Mouse (Mus musculus): ENCODE data around the gene Prox2.

The Prox2 gene

GRCm38 (mm10) chr12:85134043-85134794, 23.7 kb upstream of the Prox2 start:
- DNase-seq (ENCODE audit: extremely low read depth, low read depth, low spot score), result no peak

DNA sequence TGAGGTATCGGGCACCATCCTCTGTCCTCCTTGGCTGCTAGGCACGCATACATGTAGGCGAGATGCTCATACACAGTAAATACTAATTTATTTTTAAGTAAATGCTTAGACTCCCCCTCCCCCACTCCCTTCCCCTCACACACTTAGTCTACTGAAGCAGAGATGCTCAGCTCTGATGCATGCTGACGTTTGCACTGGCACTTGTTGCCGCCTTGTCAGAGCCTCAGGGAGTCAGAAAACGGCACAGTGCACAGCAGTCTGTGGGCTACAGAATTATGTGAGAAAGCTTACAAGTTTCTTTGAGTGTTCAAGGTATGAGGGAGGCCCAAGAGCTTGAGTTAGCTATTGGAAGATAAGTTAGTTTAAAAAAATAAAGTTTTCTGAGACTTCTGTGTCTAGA, 20.8 kb upstream of the Prox2 start:
- no peak for DNase-seq (ENCODE audit: extremely low read depth, low read depth, low spot score)

DNA sequence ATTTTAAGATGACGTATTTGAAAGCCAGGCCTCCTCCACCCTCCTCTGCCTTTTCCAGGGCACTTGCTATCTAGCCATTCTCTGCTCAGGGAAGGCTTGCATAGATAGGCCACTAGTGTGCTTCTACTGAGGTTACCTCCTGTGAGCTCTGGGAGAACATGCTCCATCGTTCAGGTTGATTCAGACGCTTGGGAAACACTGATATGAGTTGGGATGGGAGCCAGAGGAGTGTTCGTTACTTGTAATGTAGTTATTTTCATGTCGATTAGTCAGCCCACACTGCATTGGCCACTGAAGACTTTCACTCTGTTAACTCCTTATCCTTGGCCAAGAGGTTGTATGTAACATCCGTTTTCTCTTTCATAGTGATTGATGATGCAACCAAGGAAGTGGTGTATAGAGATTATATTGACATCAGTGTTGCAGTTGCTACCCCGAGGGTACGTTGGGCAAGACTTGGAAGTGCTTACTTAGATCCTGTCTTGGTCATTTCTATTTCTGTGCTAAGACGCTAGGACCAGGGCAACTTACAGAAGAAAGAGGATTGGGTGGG, 18.9 kb upstream of the Prox2 start:
- peak; percentile 91 for DNase-seq (ENCODE audit: extremely low read depth, low read depth, low spot score)

DNA sequence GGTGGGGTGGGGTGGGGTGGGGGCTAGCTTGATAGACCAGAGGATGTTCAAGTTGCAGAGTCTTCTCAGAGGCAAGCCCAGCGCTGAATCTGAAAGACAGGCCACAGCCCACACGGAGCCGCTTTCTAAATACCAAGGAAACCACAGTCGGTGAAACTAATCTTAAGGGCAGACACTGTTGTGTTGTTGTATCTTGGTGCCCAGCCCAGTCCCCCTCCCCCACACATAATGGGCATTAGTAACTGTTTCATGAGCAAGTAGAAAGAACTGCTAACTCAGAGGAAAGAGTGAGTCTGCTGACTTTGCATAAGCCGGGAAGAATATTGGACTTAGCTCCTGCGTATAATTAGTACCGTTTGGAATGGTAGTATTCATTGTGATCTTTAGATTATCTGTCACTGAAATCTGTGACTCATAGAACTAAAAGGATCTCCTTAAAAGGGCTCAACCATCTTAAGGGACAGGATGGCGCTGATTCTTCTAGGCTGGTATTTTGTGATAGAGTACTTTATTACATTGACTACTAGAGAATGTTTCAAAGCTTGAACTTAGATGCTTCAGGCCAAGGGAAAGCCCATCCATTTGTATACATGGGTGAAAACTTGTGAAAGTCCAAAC, 16.5 kb upstream of the Prox2 start:
- no peak for DNase-seq (ENCODE audit: extremely low read depth, low read depth, low spot score)

DNA sequence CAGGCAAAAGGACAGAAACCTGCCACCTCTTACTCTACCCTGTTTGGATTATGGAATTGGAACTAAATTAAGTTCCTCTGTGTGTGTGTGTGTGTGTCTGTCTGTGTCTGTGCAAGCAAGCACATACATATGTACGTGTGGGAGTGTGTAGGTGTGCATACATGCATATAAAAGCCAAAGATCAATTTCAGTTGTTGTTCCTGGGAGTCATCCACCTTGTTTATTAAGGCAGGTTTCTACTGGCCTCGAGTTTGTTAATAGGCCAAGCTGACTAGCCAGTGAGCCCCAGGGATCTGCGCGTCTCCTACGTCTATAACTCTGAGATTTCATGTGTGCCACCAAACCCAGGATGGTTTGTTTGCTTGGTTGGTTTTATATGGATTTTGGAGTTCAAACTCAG, 14.2 kb upstream of the Prox2 start:
- peak; percentile 70 for DNase-seq (ENCODE audit: extremely low read depth, low read depth, low spot score)

- DNase-seq (ENCODE audit: extremely low read depth, low read depth, low spot score), result no peak
These were observed 13.1 kb upstream of the Prox2 start for GRCm38 (mm10) chr12:85123645-85124044.

DNA sequence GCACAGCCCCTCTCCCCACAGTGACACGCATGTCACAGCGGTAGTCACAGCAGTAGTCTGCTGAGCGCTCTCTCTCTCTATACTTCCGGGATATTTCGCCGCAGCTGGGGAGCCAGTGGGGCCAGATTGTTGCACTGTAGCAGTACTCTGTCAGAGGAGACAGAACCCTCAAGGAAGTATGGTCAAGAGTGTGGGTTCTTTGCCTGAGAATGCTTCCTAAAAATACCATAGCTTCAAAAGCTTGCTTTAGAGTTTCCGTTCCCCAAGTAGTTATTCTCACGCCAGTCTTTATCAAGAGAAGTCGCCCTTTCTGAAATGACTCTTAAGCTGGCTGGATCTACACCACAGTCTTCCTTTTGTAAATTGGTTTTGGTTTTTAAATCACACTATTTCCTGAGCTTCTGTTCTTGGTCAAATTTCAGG, 12.6 kb upstream of the Prox2 start:
- DNase-seq (ENCODE audit: extremely low read depth, low read depth, low spot score), result no peak

DNA sequence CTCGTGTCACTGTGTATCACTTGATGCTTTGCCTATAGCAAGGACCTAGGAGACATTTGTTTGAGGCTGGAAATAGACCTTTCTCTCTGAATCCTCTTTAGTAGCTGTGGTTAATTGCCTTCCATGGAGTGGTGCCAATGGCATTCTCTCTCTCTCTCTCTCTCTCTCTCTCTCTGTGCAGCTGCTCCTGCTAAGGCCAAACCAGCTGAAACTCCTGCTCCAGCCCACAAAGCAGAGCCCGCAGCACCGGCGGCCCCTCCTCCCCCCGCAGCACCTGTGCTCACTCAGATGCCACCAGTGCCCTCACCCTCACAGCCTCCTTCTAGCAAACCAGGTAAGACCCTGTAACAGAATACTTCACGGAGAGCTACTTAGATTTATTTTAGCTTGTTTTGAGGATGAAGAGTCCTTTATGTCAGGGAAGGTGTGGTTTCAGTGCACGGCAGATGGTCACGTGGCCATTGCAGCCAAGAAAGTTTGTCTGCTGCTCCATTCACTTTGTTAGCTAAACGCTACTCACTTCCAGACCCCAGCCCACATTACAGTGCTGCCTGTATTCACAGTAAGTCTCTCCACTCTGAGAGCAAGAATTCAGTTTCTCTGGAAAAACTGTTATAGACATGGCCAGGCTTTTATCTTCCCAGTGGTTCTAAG, 11.4 kb upstream of the Prox2 start:
- DNase-seq (ENCODE audit: extremely low read depth, low read depth, low spot score), result no peak

DNA sequence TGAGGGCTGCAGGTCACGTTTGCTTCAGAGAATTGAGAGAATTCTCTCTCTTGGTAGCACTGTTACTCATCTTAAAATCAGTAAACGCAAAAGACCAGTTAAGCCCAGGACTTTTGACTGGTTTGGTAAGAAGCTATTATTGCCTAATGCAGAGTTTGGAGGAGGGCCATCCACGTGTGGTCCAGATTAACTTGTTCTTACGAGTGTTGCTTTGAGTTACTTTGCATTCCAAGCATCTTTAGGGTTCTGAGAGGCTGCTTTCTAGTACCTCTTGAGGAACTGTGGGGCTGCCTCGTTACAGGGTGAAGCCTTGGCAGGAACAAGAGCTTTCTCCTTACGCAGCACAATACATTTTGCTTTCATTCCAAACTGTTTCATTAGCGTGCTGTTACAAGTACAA, 5.1 kb upstream of the Prox2 start:
- peak; percentile 81 for DNase-seq (ENCODE audit: extremely low read depth, low read depth, low spot score)

DNA sequence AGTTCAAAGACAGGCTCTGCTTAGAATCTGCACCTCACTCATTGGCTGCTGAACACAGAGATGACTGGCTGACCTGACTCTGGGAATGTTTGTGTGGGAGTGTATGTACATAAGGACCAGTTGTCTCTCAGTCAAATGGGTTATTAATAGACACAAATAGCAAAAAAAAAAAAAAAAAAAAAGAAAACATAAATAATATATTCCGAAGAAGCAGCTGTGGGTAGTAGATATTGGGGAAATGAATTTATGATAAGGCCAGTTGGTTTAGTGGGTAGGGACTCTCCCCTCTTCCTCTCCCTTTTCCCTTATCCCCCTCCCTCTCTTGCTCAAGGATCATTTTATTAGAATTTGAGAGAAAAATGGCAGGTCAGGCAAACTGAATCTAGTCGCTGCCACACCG, 3.4 kb upstream of the Prox2 start:
- no peak for DNase-seq (ENCODE audit: extremely low read depth, low read depth, low spot score)

- no peak for DNase-seq (ENCODE audit: extremely low read depth, low read depth, low spot score)
These were observed 2.8 kb upstream of the Prox2 start for GRCm38 (mm10) chr12:85113337-85113736.

DNA sequence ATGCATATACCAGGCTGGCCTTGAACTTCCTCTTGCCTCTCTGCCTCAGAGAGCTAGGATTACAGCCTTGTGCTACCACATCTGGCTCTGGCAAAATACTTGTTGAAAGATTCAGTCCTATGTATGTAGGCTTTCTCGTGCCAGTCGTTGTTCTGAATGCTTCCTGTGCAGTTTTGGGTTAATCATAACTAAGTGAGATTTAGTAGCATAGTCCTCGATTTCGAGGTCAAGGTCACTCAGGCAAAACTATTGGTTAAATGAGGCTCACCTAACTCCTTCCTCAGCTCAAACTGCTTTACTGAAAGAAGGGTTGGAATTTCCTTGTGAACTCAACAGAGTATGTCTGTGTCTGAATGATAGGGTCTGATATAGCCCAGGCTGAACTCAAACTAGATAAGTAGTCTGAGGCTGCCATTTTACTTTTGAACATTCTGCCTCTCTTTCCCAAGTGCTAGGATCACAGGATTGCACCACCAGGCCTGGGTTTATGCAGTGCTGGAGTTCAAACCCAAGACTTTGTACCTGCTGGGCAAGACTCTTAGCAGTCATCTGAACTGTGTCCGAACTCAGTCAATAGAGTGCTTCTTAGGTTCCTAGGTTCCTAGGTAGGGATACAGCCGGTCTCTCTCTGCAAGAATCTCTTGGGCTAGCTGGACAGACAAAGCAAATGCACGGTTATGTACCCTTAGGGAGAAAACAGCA, 2.1 kb upstream of the Prox2 start:
- DNase-seq (ENCODE audit: extremely low read depth, low read depth, low spot score), result no peak

GRCm38 (mm10) chr12:85110011-85110697, 405 bp downstream of the Prox2 start:
- no peak for DNase-seq (ENCODE audit: extremely low read depth, low read depth, low spot score)

DNA sequence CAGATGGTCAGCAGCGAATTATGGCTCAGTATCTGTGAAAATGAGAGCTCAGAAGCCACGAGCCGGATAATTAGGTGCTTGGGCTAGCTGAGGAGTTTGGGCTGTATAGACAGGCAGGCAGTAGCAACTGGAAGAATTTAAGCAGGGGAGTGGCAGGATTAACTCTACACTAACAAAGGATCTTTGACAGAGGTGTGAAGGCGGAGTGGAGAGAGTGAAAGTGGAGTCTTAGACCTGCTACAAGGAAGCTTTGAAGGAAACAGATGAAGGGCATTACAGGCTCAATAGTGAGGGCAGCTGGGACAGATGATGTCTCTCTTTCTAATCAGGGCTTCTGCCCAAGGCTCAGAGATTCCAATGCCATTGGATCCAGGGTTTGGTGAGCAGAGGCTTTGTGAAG, 1.1 kb downstream of the Prox2 start:
- no peak for DNase-seq (ENCODE audit: extremely low read depth, low read depth, low spot score)

- DNase-seq (ENCODE audit: extremely low read depth, low read depth, low spot score), result no peak
These were observed 1.9 kb downstream of the Prox2 start for GRCm38 (mm10) chr12:85108643-85109042.

GRCm38 (mm10) chr12:85106292-85106691, 4.3 kb downstream of the Prox2 start:
- DNase-seq (ENCODE audit: extremely low read depth, low read depth, low spot score), result no peak

GRCm38 (mm10) chr12:85104789-85105188, 5.8 kb downstream of the Prox2 start:
- no peak for DNase-seq (ENCODE audit: extremely low read depth, low read depth, low spot score)

DNA sequence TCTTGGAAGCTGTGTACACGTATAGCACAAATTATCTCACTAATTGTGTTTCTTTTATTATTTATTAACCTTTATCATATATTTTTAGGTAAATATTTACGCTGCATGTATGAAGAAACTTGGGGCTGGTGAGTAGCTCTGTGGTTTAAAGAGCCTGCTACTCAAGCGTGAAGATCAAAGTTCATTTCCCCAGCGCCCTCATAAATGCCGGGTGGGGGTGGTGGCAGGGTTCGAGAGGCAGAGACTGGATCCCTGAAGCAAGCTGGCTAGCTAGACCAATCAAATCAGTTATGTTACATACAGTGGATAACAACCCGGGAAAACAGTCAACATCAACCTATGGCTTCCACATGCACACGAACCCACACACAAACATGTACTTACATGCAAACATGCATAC, 7.5 kb downstream of the Prox2 start:
- no peak for DNase-seq (ENCODE audit: extremely low read depth, low read depth, low spot score)

DNA sequence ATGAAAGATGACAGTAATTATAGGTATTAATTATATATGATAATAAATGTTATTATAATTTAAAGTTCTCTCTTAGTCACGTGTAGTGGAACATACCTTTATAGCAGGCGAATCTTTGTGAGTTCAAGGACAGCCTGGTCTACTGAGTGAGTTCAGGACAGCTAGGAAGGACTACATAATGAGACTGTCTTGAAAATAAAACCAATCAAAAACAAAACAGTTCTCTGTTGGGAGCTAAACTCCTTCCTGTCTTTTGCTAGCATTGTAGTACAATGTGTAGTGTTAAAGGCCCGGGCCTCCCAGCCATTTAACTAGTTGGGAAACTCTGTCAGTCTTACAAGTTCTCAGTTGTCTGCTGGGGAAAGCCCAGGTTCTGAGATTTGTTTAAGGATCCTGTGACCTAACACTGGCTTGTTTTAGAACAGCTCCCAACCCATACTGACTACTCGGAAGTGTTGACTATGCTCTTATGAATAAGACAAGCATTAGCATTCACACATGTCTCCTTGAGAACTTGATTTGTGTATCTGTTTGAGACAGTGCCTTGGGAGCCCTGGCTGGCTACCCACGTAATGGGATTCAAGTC, 8.9 kb downstream of the Prox2 start:
- DNase-seq (ENCODE audit: extremely low read depth, low read depth, low spot score), result no peak

DNA sequence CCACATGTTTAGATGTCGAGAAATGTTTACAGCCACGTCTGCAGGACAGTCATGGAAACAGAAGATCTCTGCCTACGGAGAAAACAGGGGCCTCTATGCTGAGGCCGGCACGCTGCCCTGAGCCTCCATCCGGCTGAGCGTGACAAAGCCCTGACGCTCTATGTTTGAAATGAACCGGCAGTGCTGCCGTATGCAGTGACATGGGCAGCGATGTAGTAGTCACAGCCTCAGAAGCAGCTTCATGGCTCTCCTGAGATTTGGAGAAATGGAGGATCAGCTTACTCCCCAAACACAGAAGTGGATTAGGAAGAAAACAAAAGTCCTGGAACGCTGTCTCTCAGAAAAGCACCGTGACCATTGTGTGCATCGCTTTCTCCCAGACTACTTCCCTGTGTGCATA, 9.6 kb downstream of the Prox2 start:
- DNase-seq (ENCODE audit: extremely low read depth, low read depth, low spot score), result no peak

All from fat pad, adult 2 months (tissue).